Mouse (Mus musculus): ENCODE data around the gene Ifi27.

- no peak for TF ChIP-seq EP300 (IDR thresholded peaks at IDR 0.05; ENCODE audit: low read depth)
- TF ChIP-seq CTCF (IDR thresholded peaks at IDR 0.05; ENCODE audit: low read depth): no peak
Observed at GRCm38 (mm10) chr12:103404131-103404530, 29.9 kb upstream of the Ifi27 start.
